Mouse (Mus musculus): ENCODE results near the gene Bhlhe23.

DNA sequence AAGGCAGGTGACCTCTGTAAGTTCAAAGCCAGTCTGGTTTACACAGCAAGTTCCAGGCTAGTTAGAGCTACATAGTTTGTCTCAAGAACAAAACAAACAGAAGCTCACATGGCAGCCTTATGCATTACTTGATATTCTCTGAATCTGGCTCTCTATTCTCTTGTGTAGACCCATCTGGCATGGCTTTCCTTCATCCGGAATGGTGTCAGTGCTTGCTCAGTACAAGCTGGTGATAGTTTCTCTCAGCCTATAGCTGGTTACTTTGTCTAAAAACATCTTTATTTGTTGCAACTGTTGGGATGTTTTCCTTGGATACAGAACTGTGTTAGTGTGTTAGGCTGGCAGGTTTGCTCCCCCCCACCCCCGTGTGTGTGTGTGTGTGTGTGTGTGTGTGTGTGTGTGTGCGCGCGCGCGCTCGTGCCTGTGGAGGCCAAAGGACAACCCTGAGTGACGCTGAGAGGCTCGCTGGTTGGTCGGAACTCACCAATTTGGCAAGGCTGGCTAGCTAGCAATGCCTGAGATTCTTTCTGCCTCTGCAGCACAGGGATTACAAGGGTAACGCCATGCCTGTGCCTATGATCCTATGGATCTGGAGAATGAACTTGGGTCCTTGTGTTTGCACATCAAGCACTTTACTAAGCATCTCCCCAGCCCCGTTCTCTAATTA lies 11.0 kb upstream of the Bhlhe23 start:
- TF ChIP-seq CTCF (IDR thresholded peaks at IDR 0.05; ENCODE audit: low read depth) (no peak), EP300 (IDR thresholded peaks at IDR 0.05; ENCODE audit: low read depth) (no peak)

All from liver, embryonic 14.5 days (tissue).